Mouse (Mus musculus) liver, adult 2 months (tissue): Measurements from ENCODE around the gene Sipa1l2.

Experiments
- CTCF ChIP-seq: fragments of 200-500 bp; IDR thresholded peaks from 2 replicates; pipeline ENCODE4 v1.5.1; 2011; ENCODE audit warnings: low read depth, low read length, control low read depth
- POLR2A ChIP-seq: fragments of 200-500 bp; IDR thresholded peaks from 2 replicates; pipeline ENCODE4 v1.6.1; 2011; ENCODE audit warnings: low read length, control low read depth; ENCODE audit not compliant: insufficient read depth; ENCODE audit errors: extremely low read depth

DNA sequence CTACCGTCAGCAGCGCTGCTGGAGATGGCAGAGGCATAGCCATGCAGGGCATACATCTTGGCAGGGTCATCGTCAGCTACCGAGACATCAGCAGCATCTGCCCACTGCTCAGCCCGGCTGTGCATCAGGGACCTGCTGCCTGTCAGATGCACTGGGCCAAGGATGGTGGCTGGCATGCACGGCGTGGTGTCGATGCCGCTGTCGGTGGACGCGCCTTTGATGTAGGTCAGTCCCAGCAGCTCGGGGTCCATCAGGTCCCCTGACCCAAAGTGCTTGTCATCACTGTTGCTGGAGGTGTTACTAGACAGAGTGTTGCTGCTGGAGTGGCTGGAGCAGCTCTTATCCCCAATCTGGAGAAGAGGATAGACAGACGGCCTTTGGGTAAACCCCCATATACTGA is 122.1 kb downstream of the Sipa1l2 start:
- TF ChIP-seq POLR2A = no peak
- TF ChIP-seq CTCF = no peak
